Mouse (Mus musculus) liver, postnatal 0 days (tissue): Measurements from ENCODE around the gene Gm21974. TPM values are rescaled to one million over a fixed set of nuclear protein-coding genes. Genes with fewer than 3 reads are reported as not detected.
A peak's percentile ranks its signal among the peaks of the same experiment; 100 is the strongest.

Experiments used
- ATAC-seq: fragments of 200-750 bp; cut with Nextera tagmentation; 2 replicates; pipeline ENCODE4 v1.8.0; 2017; ENCODE audit warnings: mild to moderate bottlenecking, moderate library complexity
- DNase-seq: peaks from one replicate; pipeline ENCODE4 v3.0.0-alpha.2; 2016
- H3K27ac ChIP-seq: fragments of 300-500 bp; sonication (generic); 2 replicates; pipeline ENCODE4 v1.5.1; 2014; ENCODE audit warnings: antibody characterized with exemption, moderate library complexity, mild to moderate bottlenecking, low read depth
- H3K27me3 ChIP-seq: fragments of 300-500 bp; sonication (generic); 2 replicates; pipeline ENCODE4 v1.6.1; 2014; ENCODE audit warnings: low read length, control low read depth, mixed read lengths; ENCODE audit not compliant: insufficient read depth
- H3K36me3 ChIP-seq: fragments of 300-500 bp; sonication (generic); replicated peaks from 2 replicates; pipeline ENCODE4 v1.6.1; 2014; ENCODE audit warnings: mild to moderate bottlenecking, control low read depth, low read length, moderate library complexity, mixed read lengths; ENCODE audit not compliant: insufficient read depth
- H3K4me1 ChIP-seq: fragments of 300-500 bp; sonication (generic); 2 replicates; pipeline ENCODE4 v1.6.1; 2014; ENCODE audit warnings: antibody characterized with exemption, mild to moderate bottlenecking, control low read depth; ENCODE audit not compliant: insufficient read depth
- H3K4me2 ChIP-seq: fragments of 300-500 bp; sonication (generic); 2 replicates; pipeline ENCODE4 v1.6.1; 2014; ENCODE audit warnings: low read depth, mild to moderate bottlenecking, low read length, moderate library complexity, mixed read lengths
- H3K4me3 ChIP-seq: fragments of 300-500 bp; sonication (generic); 2 replicates; pipeline ENCODE4 v1.5.1; 2014; ENCODE audit warnings: low read depth, low read length
- H3K9ac ChIP-seq: fragments of 300-500 bp; sonication (generic); replicated peaks from 2 replicates; pipeline ENCODE4 v1.6.1; 2014; ENCODE audit warnings: mild to moderate bottlenecking, moderate library complexity
- H3K9me3 ChIP-seq: fragments of 300-500 bp; sonication (generic); 2 replicates; pipeline ENCODE4 v1.6.1; 2016; ENCODE audit warnings: mild to moderate bottlenecking, control low read depth, low read length, mixed read lengths
- CTCF ChIP-seq: sonication (generic); IDR thresholded peaks from 2 replicates; pipeline ENCODE4 v1.5.1; 2016; ENCODE audit warnings: antibody characterized with exemption, low read depth
- EP300 ChIP-seq: IDR thresholded peaks from 2 replicates; pipeline ENCODE4 v1.6.1; 2016; ENCODE audit warnings: antibody characterized with exemption, low read depth, mild to moderate bottlenecking
- WGBS: fragments of 180-500 bp; shearing (Covaris S2); extraction: QIAGEN DNeasy Blood & Tissue Kit; methylation state at CpG from one replicate; pipeline ENCODE4 v1.1.7; 2014; ENCODE audit not compliant: insufficient replicate concordance; 5-methylcytosine and 5-hydroxymethylcytosine counted together
- polyA plus RNA-seq: library from polyadenylated mRNA; unstranded; fragments of >200 nt; fragmentation: Nextera tagmentation; extraction: Ambion mirVana; gene quantifications from 2 replicates; pipeline ENCODE4 v1.2.1, GENCODE M21; 2015

Gm21974 gene
- polyA plus RNA-seq, 1 experiment from 2014 or later: not detected

DNA sequence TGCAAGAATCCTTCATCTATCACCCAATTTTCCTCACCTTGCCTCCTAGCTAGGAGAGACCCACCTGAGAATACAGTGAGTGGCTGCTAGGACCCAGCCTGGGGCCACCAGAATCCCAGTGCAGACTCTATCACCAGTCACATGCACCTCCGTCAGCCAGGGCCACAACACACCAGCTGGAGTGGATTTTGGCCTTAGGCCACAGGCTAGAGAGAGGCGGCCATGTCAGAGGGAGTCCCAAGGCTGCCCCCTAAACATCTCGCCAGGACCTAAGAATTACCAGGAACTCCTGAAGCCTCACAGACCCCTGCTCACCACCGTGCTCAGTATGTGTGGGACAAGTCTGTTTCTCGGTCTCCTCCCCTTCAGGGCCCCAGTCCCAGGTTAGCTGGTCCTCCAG is 38.8 kb upstream of the Gm21974 start:
- H3K27ac ChIP-seq: no peak overlapping the region
- TF ChIP-seq EP300 (no peak), CTCF (no peak)
- H3K4me2 ChIP-seq: no peak overlapping the region
- no peaks in the 10 kb centered on the region for H3K27me3 ChIP-seq
- H3K36me3 ChIP-seq: no peaks in the 10 kb centered on the region
- no peak for DNase-seq
- H3K4me1 ChIP-seq: peaks cover 25% of the 10 kb centered on the region
- H3K9me3 ChIP-seq: no peaks in the 10 kb centered on the region
- no peak overlapping the region for H3K9ac ChIP-seq
- no peak overlapping the region for H3K4me3 ChIP-seq
- WGBS: 74% methylated on average over 5 of the region's 5 CpGs
- no peak for ATAC-seq

DNA sequence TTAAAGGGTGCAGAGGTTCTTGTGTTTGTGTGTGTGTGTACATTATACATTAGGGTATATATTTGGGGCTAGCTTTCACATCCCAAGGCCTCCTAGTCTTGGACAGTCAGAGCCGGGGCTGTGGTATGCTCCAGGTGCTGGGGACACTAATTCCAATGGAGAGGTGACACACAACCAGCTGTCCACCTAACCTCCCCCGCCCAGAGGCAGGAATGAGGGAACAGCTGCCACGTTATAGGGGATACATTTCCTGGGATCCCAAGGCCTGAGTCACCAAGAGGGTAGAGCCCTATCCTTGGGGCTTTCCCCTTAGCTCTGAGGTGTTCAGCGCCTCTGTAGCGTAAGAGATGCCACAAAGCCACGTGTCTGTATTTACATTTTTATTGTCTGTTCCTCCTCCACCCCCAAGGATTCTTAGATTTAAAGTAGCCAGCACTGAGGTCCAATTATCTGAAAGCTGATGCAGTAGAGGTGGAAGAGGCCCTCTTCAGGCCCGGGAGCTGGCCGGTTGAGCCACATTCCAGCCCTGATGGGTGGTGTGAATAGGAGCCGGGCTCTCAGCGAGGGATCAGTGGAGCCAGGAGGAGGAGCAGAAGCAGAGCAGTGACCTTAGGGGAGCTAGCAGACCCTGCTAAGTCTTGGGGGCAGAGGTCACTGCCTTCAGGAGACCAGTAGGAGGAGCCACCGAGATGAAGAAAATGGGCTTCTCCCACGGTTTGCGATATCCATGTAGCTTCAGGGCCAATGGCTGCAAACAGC is 37.2 kb upstream of the Gm21974 start:
- 47% methylated on average over 13 of the region's 13 CpGs for WGBS
- Histone ChIP-seq H3K27me3 (no peaks in the 10 kb centered on the region), H3K4me3 (no peak overlapping the region), H3K36me3 (no peaks in the 10 kb centered on the region), H3K4me2 (peak overlapping the region; percentile 57; the same call in 1 of the 2 replicates), H3K9ac (no peak overlapping the region; the same call in 1 of the 2 replicates), H3K27ac (peak overlapping the region; percentile 86), H3K9me3 (no peaks in the 10 kb centered on the region), H3K4me1 (peaks cover 34% of the 10 kb centered on the region)
- TF ChIP-seq EP300: no peak
- TF ChIP-seq CTCF: peak; percentile 18; the same call in 1 of the 2 replicates
- ATAC-seq (no peak), DNase-seq (no peak)

DNA sequence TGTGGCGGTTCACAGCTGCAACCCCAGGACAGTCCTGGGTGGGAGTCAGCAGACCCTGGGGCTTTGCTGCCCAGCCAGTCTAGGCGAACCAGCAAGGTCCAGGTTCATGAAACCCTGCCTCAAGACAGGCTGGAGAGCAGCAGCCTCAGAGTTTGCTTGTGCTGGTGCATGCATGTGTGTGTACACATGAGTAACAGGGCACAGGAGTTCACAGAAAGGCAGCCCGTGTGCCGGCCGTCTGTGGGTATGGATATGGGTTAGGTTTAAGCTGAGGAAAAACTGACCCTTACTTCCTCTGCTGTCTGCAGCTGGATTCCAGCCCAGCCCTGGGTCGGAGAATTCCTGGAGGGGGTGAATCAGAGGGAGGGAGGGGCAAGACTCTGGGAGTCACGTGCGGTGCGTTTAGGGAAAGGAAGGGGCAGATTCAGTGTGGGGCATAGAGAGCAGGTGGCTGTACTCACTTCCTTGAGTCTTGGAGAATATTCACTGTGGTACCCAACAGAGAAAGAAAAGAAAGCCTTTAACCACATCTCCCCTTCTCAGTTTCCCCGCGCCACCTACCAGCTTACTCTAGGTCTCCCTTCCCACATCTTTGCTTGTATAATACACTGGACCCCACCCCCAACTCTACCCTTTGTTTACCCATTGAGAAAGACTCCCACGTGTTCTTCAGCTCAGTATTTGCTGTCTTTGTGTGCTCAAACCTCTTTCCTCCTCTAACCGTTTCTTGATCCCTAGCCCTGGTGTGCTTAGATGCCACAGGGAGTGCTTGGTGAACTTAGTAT is 36.3 kb upstream of the Gm21974 start:
- Histone ChIP-seq H3K36me3 (no peaks in the 10 kb centered on the region), H3K4me2 (peak overlapping the region; percentile 57), H3K4me3 (peak overlapping the region; percentile 7), H3K9me3 (no peaks in the 10 kb centered on the region), H3K4me1 (peaks cover 37% of the 10 kb centered on the region), H3K9ac (peak overlapping the region; percentile 40), H3K27me3 (no peaks in the 10 kb centered on the region), H3K27ac (peak overlapping the region; percentile 86)
- WGBS: 46% methylated on average over 13 of the region's 13 CpGs
- DNase-seq (peak; percentile 47), ATAC-seq (peak; percentile 63)
- TF ChIP-seq CTCF: no peak
- no peak for TF ChIP-seq EP300

DNA sequence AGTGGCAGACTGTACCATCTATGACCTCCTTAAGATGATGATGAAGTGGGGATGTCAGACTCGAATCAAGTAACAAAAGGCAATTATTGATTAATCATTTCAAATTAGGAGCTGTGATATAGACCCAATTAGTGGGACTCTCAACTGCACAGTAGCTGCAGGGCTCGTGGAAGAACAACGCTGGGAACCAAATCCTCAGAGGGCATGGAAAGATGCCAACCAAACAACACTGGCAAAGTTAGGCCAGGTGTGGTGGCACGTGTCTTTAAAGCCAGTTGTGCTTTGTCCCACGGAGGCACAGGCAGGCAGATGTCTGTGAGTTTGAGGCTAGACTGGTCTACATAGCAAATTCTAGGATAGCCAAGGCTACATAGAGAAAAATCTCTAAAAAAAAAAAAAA is 35.4 kb upstream of the Gm21974 start:
- no peaks in the 10 kb centered on the region for H3K9me3 ChIP-seq
- H3K9ac ChIP-seq: no peak overlapping the region
- no peak overlapping the region for H3K4me3 ChIP-seq
- no peaks in the 10 kb centered on the region for H3K27me3 ChIP-seq
- H3K36me3 ChIP-seq: peaks cover 6% of the 10 kb centered on the region; the same call in 1 of the 2 replicates
- H3K4me2 ChIP-seq: no peak overlapping the region
- 68% methylated on average over 5 of the region's 5 CpGs for WGBS
- H3K4me1 ChIP-seq: peaks cover 36% of the 10 kb centered on the region
- no peak for DNase-seq
- no peak overlapping the region for H3K27ac ChIP-seq
- TF ChIP-seq CTCF (no peak), EP300 (no peak)
- ATAC-seq: no peak

DNA sequence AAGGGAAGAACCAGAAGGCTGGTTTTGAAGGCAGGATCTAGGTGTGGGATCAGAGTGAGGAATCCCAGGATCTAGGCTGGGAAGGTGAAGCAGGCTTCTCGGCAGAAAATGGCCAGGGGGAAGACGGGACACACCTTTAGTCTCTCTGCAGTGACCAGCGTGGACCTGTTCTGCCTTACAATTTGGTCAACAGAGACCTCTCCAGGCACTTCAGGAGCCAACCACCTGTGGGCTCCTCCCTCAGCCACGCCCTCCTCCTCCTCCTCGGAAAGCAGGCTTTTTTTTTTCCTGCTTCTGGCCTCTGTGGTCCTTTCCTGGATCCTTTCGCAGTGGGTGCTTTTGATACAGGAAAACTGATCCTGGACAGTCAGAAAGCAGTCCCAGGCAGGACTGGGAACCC is 34.7 kb upstream of the Gm21974 start, which contains the start of gene Prss8:
Gene Prss8 (minus strand): TSS at position 182 of the 400 bp plus-strand sequence.
- Histone ChIP-seq H3K4me2 (peak within 1 kb of the TSS; percentile 68), H3K4me3 (peak within 1 kb of the TSS; percentile 42), H3K27me3 (no peaks in the 10 kb centered on the region), H3K27ac (peak within 1 kb of the TSS; percentile 86; the same call in 1 of the 2 replicates), H3K9me3 (no peaks in the 10 kb centered on the region), H3K36me3 (peaks cover 10% of the 10 kb centered on the region; the same call in 1 of the 2 replicates), H3K4me1 (peaks cover 34% of the 10 kb centered on the region), H3K9ac (peak within 1 kb of the TSS; percentile 52)
- TF ChIP-seq EP300 (no peak), CTCF (no peak)
- 48% methylated on average over 6 of the region's 6 CpGs for WGBS
- ATAC-seq (peak; percentile 26; the same call in 1 of the 2 replicates), DNase-seq (peak; percentile 66)

DNA sequence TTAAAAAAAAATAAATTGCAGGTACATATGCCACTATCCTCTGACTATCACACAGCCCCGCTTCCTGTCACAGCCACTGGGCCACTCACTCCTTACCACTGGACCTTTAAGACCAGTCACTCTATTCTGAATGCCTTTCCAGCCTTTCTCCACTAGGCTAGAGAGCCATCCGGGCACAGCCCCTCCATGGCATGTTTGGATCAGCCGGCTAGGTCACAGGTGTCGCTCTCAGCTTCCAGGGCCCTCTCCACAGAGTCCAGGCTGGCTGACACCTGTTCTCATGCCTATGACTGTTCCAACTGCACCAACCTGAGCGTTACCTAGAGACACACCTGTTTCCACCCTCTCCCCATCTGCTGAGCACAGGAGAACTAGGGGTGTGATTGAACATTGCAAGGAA is 33.3 kb upstream of the Gm21974 start:
- DNase-seq (no peak), ATAC-seq (peak; percentile 10; the same call in 1 of the 2 replicates)
- TF ChIP-seq CTCF (0 out of 2 replicates have a peak, but pooled peaks have one; percentile 5), EP300 (no peak)
- WGBS: 56% methylated on average over 5 of the region's 5 CpGs
- no peaks in the 10 kb centered on the region for H3K9me3 ChIP-seq
- H3K4me2 ChIP-seq: peak overlapping the region; percentile 68
- H3K36me3 ChIP-seq: peaks cover 16% of the 10 kb centered on the region; the same call in 1 of the 2 replicates
- H3K27ac ChIP-seq: no peak overlapping the region
- H3K9ac ChIP-seq: peak overlapping the region; percentile 52
- peak overlapping the region; percentile 42 for H3K4me3 ChIP-seq
- no peaks in the 10 kb centered on the region for H3K27me3 ChIP-seq
- peaks cover 28% of the 10 kb centered on the region for H3K4me1 ChIP-seq
